19 mouse cellular contexts compared by ENCODE assay signal in the genomic region with DNA sequence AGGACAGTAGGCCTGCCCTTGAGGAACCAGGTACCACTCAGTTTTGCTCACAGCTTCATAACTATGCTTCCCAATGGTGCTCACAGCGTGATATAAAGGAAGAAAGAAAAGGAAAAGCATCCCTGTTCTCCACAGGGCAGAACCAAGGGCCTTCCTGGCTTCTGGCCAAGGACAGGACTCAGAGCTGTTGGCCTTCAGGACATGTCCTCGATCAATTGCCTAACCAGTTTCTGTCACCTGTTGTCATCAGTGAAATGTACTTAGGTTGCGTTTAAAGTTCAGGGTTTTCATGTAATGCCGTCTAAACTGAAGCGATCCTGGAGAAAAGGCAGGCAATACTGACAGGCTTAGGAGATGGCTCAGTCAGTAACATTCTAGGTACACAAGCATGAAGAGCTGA.
A peak's percentile ranks its signal among the peaks of the same experiment; 100 is the strongest.
DNase-seq lines count a peak whose midpoint lies in the region; ATAC-seq and TF ChIP-seq lines count a peak whose summit lies in the region.
"Had no signal": no experiment of that assay in that cellular context is flagged by ENCODE, and none has a peak within 500 bp of the region (broad histone marks: within the 10 kb centered on the region; RNA-seq: fewer than 3 reads in every experiment).

No protein-coding gene starts in this region.

- H3K27ac ChIP-seq in liver, adult 2 months (replicated peaks; ENCODE audit: insufficient read depth, low read depth, low read length), result no peak overlapping the region
- H3K27ac ChIP-seq in liver, embryonic 11.5 days (ENCODE audit: low read depth, low read length), result no peak overlapping the region
- peak overlapping the region; percentile 25; the same call in 1 of the 2 replicates for H3K27ac ChIP-seq in limb, embryonic 10.5 days
- H3K27ac ChIP-seq: embryonic facial prominence, embryonic 10.5 days; forebrain, embryonic 13.5 days; gastrocnemius, adult 2 months; heart, embryonic 13.5 days; hindbrain, embryonic 12.5 days had no signal

- no peak for TF ChIP-seq POLR2A in liver, adult 2 months (IDR thresholded peaks at IDR 0.05; ENCODE audit: extremely low read depth, insufficient read depth, low read length)

- no peaks in the 10 kb centered on the region for H3K79me2 ChIP-seq in liver, adult 2 months (ENCODE audit: control insufficient read depth, insufficient read depth, low read length)

- H3K4me3 ChIP-seq in liver, adult 2 months (ENCODE audit: insufficient read depth, low read depth, low read length), result no peak overlapping the region
- no peak overlapping the region for H3K4me3 ChIP-seq in liver, embryonic 11.5 days (ENCODE audit: low read depth, low read length)
- H3K4me3 ChIP-seq in limb, embryonic 10.5 days, result no peak overlapping the region
- H3K4me3 ChIP-seq: embryonic facial prominence, embryonic 10.5 days; forebrain, embryonic 13.5 days; gastrocnemius, adult 2 months; heart, embryonic 13.5 days; hindbrain, embryonic 12.5 days had no signal

- H3K4me1 ChIP-seq in liver, adult 2 months (ENCODE audit: control insufficient read depth, insufficient read depth, low read length), result no peaks in the 10 kb centered on the region
- no peaks in the 10 kb centered on the region for H3K4me1 ChIP-seq in liver, embryonic 11.5 days (replicated peaks; ENCODE audit: control insufficient read depth, insufficient read depth, low read length)
- H3K4me1 ChIP-seq in limb, embryonic 10.5 days, result peaks cover 19% of the 10 kb centered on the region

- no peak overlapping the region for H3K9ac ChIP-seq in liver, adult 2 months (ENCODE audit: low read depth, low read length)
- no peak overlapping the region for H3K9ac ChIP-seq in liver, embryonic 11.5 days (ENCODE audit: low read depth, low read length)
- H3K9ac ChIP-seq: forebrain, embryonic 13.5 days; forebrain, postnatal 0 days; heart, embryonic 13.5 days; hindbrain, embryonic 12.5 days had no signal

- no peak for TF ChIP-seq CTCF in liver, adult 2 months (IDR thresholded peaks at IDR 0.05; ENCODE audit: low read depth, low read length)

- no peak overlapping the region for H3K4me2 ChIP-seq in liver, embryonic 11.5 days
- H3K4me2 ChIP-seq: forebrain, embryonic 13.5 days; heart, embryonic 13.5 days; hindbrain, embryonic 12.5 days had no signal

- ATAC-seq in liver, embryonic 11.5 days (replicated peaks; ENCODE audit: low FRiP score), result no peak
- ATAC-seq: forebrain, embryonic 13.5 days; forebrain, postnatal 0 days; hindbrain, embryonic 16.5 days; inflammation-experienced regulatory T-cells, adult 6 months had no signal

- peak; percentile 81 for DNase-seq in liver, adult 2 months (ENCODE audit: extremely low read depth, low read depth, low spot score)
- no peak for DNase-seq in liver, embryonic 11.5 days (ENCODE audit: low spot score)
- DNase-seq in adrenal gland, adult 2 months, result peak; percentile 77
- peak; percentile 73 for DNase-seq in adrenal gland, postnatal 10 days
- no peak for DNase-seq in limb, embryonic 10.5 days (ENCODE audit: low spot score)
- DNase-seq in right cerebral cortex, postnatal 4 days, result no peak
- DNase-seq in cerebellum, adult 8-10 months, result no peak
- DNase-seq: cerebellum, adult 18-20 months; forebrain, postnatal 0 days; gastrocnemius, adult 2 months; gastrocnemius, postnatal 25 days; heart, postnatal 4 days had no signal

- no peaks in the 10 kb centered on the region for H3K27me3 ChIP-seq in liver, adult 2 months (ENCODE audit: control insufficient read depth, insufficient read depth, low read length)
- H3K27me3 ChIP-seq in liver, embryonic 11.5 days (replicated peaks; ENCODE audit: control insufficient read depth, insufficient read depth, low read length), result no peaks in the 10 kb centered on the region
- H3K27me3 ChIP-seq in limb, embryonic 10.5 days (ENCODE audit: low read depth, poor library complexity, severe bottlenecking), result no peaks in the 10 kb centered on the region
- H3K27me3 ChIP-seq: forebrain, embryonic 13.5 days; heart, embryonic 13.5 days; hindbrain, embryonic 12.5 days had no signal

- whole genome bisulfite sequencing in liver, adult 2 months, result 39% methylated on average over 5 of the region's 5 CpGs
- WGBS in liver, embryonic 11.5 days, result 87% methylated on average over 5 of the region's 5 CpGs
- 90% methylated on average over 5 of the region's 5 CpGs for WGBS in limb, embryonic 10.5 days

- no peaks in the 10 kb centered on the region for H3K9me3 ChIP-seq in liver, embryonic 11.5 days (ENCODE audit: control insufficient read depth, low read length)
- no peaks in the 10 kb centered on the region for H3K9me3 ChIP-seq in limb, embryonic 10.5 days (replicated peaks)
- H3K9me3 ChIP-seq: embryonic facial prominence, embryonic 10.5 days; forebrain, embryonic 13.5 days; heart, embryonic 13.5 days; hindbrain, embryonic 12.5 days had no signal

- H3K36me3 ChIP-seq in liver, adult 2 months (ENCODE audit: control insufficient read depth, insufficient read depth, low read length), result no peaks in the 10 kb centered on the region
- H3K36me3 ChIP-seq in liver, embryonic 11.5 days (ENCODE audit: control insufficient read depth, insufficient read depth, low read length), result no peaks in the 10 kb centered on the region
- H3K36me3 ChIP-seq in limb, embryonic 10.5 days, result no peaks in the 10 kb centered on the region
- H3K36me3 ChIP-seq: embryonic facial prominence, embryonic 10.5 days; G1E; heart, embryonic 13.5 days; hindbrain, embryonic 12.5 days had no signal

Comparison
In these comparisons a context has a peak if more than half of its experiments do, and no peak if none do; other contexts are left out.
1. DNase-seq: peak in liver, adult 2 months (single experiment), adrenal gland, adult 2 months (single experiment) and adrenal gland, postnatal 10 days (single experiment); none in liver, embryonic 11.5 days (single experiment), limb, embryonic 10.5 days (single experiment), right cerebral cortex, postnatal 4 days (single experiment) and cerebellum, adult 8-10 months (single experiment).